Mouse (Mus musculus): ENCODE data around the gene Orm2. TPM values are rescaled to one million over a fixed set of nuclear protein-coding genes. Genes with fewer than 3 reads are reported as not detected.

Orm2 gene
- polyA plus RNA-seq, 1 experiment from 2014 or later, result not detected

GRCm38 (mm10) chr4:63398854-63399609 is 36.8 kb downstream of the Orm2 start:
- H3K4me3 ChIP-seq (ENCODE audit: low read depth, low read length), result no peak overlapping the region
- no peaks in the 10 kb centered on the region; the same call in 1 of the 2 replicates for H3K27me3 ChIP-seq (ENCODE audit: control insufficient read depth, insufficient read depth, low read length)
- no peak overlapping the region for H3K27ac ChIP-seq (ENCODE audit: low read depth, low read length)
- no peaks in the 10 kb centered on the region for H3K9me3 ChIP-seq (replicated peaks; ENCODE audit: control insufficient read depth, low read length)
- no peak overlapping the region for H3K9ac ChIP-seq (ENCODE audit: low read depth, low read length)
- peaks cover 26% of the 10 kb centered on the region for H3K4me1 ChIP-seq (ENCODE audit: control insufficient read depth, insufficient read depth, low read length)
- no peak for ATAC-seq (replicated peaks; ENCODE audit: insufficient number of reproducible peaks, low FRiP score, low TSS enrichment)
- no peak overlapping the region for H3K4me2 ChIP-seq
- WGBS (ENCODE audit: insufficient replicate concordance), result 51% methylated on average over 11 of the region's 11 CpGs
- no peaks in the 10 kb centered on the region; the same call in 1 of the 2 replicates for H3K36me3 ChIP-seq (ENCODE audit: control insufficient read depth, insufficient read depth, low read length)

- Histone ChIP-seq H3K4me1 (ENCODE audit: control insufficient read depth, insufficient read depth, low read length) (peaks cover 33% of the 10 kb centered on the region), H3K27ac (ENCODE audit: low read depth, low read length) (no peak overlapping the region), H3K9me3 (replicated peaks; ENCODE audit: control insufficient read depth, low read length) (no peaks in the 10 kb centered on the region), H3K27me3 (ENCODE audit: control insufficient read depth, insufficient read depth, low read length) (no peaks in the 10 kb centered on the region; the same call in 1 of the 2 replicates), H3K9ac (ENCODE audit: low read depth, low read length) (no peak overlapping the region), H3K36me3 (ENCODE audit: control insufficient read depth, insufficient read depth, low read length) (no peaks in the 10 kb centered on the region; the same call in 1 of the 2 replicates), H3K4me3 (ENCODE audit: low read depth, low read length) (no peak overlapping the region), H3K4me2 (no peak overlapping the region)
- ATAC-seq (replicated peaks; ENCODE audit: insufficient number of reproducible peaks, low FRiP score, low TSS enrichment), result no peak
- 54% methylated on average over 8 of the region's 8 CpGs for WGBS (ENCODE audit: insufficient replicate concordance)
Observed at GRCm38 (mm10) chr4:63399691-63400270, 37.5 kb downstream of the Orm2 start.

GRCm38 (mm10) chr4:63400541-63401306 is 38.5 kb downstream of the Orm2 start:
- WGBS (ENCODE audit: insufficient replicate concordance), result 84% methylated on average over 18 of the region's 18 CpGs
- Histone ChIP-seq H3K4me1 (ENCODE audit: control insufficient read depth, insufficient read depth, low read length) (peaks cover 41% of the 10 kb centered on the region), H3K27ac (ENCODE audit: low read depth, low read length) (no peak overlapping the region), H3K36me3 (ENCODE audit: control insufficient read depth, insufficient read depth, low read length) (no peaks in the 10 kb centered on the region; the same call in 1 of the 2 replicates), H3K9me3 (replicated peaks; ENCODE audit: control insufficient read depth, low read length) (no peaks in the 10 kb centered on the region), H3K4me3 (ENCODE audit: low read depth, low read length) (no peak overlapping the region), H3K9ac (ENCODE audit: low read depth, low read length) (no peak overlapping the region), H3K4me2 (no peak overlapping the region), H3K27me3 (ENCODE audit: control insufficient read depth, insufficient read depth, low read length) (no peaks in the 10 kb centered on the region; the same call in 1 of the 2 replicates)
- ATAC-seq (replicated peaks; ENCODE audit: insufficient number of reproducible peaks, low FRiP score, low TSS enrichment), result no peak

- no peaks in the 10 kb centered on the region for H3K9me3 ChIP-seq (replicated peaks; ENCODE audit: control insufficient read depth, low read length)
- H3K27ac ChIP-seq (ENCODE audit: low read depth, low read length), result no peak overlapping the region
- no peaks in the 10 kb centered on the region; the same call in 1 of the 2 replicates for H3K27me3 ChIP-seq (ENCODE audit: control insufficient read depth, insufficient read depth, low read length)
- no peak for ATAC-seq (replicated peaks; ENCODE audit: insufficient number of reproducible peaks, low FRiP score, low TSS enrichment)
- no peaks in the 10 kb centered on the region for H3K36me3 ChIP-seq (ENCODE audit: control insufficient read depth, insufficient read depth, low read length)
- H3K4me3 ChIP-seq (ENCODE audit: low read depth, low read length), result no peak overlapping the region
- H3K4me2 ChIP-seq, result peak overlapping the region; percentile 9
- no peak overlapping the region for H3K9ac ChIP-seq (ENCODE audit: low read depth, low read length)
- H3K4me1 ChIP-seq (ENCODE audit: control insufficient read depth, insufficient read depth, low read length), result peaks cover 41% of the 10 kb centered on the region
- WGBS (ENCODE audit: insufficient replicate concordance), result 68% methylated on average over 6 of the region's 6 CpGs
Observed at GRCm38 (mm10) chr4:63401620-63402019, 39.4 kb downstream of the Orm2 start.

- Histone ChIP-seq H3K4me3 (ENCODE audit: low read depth, low read length) (peak overlapping the region; percentile 35), H3K4me1 (ENCODE audit: control insufficient read depth, insufficient read depth, low read length) (peaks cover 41% of the 10 kb centered on the region), H3K27me3 (ENCODE audit: control insufficient read depth, insufficient read depth, low read length) (no peaks in the 10 kb centered on the region; the same call in none of the 2 replicates), H3K9ac (ENCODE audit: low read depth, low read length) (peak overlapping the region; percentile 67; the same call in 1 of the 2 replicates), H3K4me2 (peak overlapping the region; percentile 59), H3K9me3 (replicated peaks; ENCODE audit: control insufficient read depth, low read length) (no peaks in the 10 kb centered on the region), H3K27ac (ENCODE audit: low read depth, low read length) (0 out of 2 replicates have a peak overlapping the region, but pooled peaks have one; percentile 83), H3K36me3 (ENCODE audit: control insufficient read depth, insufficient read depth, low read length) (no peaks in the 10 kb centered on the region)
- no peak for ATAC-seq (replicated peaks; ENCODE audit: insufficient number of reproducible peaks, low FRiP score, low TSS enrichment)
- 94% methylated on average over 10 of the region's 10 CpGs for WGBS (ENCODE audit: insufficient replicate concordance)
Observed at GRCm38 (mm10) chr4:63402056-63402455, 39.8 kb downstream of the Orm2 start.

GRCm38 (mm10) chr4:63402558-63402957 is 40.3 kb downstream of the Orm2 start:
- Histone ChIP-seq H3K9me3 (replicated peaks; ENCODE audit: control insufficient read depth, low read length) (no peaks in the 10 kb centered on the region), H3K4me2 (peak overlapping the region; percentile 59), H3K36me3 (ENCODE audit: control insufficient read depth, insufficient read depth, low read length) (no peaks in the 10 kb centered on the region), H3K4me3 (ENCODE audit: low read depth, low read length) (peak overlapping the region; percentile 35), H3K4me1 (ENCODE audit: control insufficient read depth, insufficient read depth, low read length) (peaks cover 41% of the 10 kb centered on the region), H3K9ac (ENCODE audit: low read depth, low read length) (peak overlapping the region; percentile 67), H3K27ac (ENCODE audit: low read depth, low read length) (peak overlapping the region; percentile 83), H3K27me3 (ENCODE audit: control insufficient read depth, insufficient read depth, low read length) (no peaks in the 10 kb centered on the region; the same call in none of the 2 replicates)
- 35% methylated on average over 6 of the region's 6 CpGs for WGBS (ENCODE audit: insufficient replicate concordance)
- no peak for ATAC-seq (replicated peaks; ENCODE audit: insufficient number of reproducible peaks, low FRiP score, low TSS enrichment)

- Histone ChIP-seq H3K9ac (ENCODE audit: low read depth, low read length) (peak within 1 kb of the TSS; percentile 67), H3K27ac (ENCODE audit: low read depth, low read length) (peak within 1 kb of the TSS; percentile 83), H3K27me3 (ENCODE audit: control insufficient read depth, insufficient read depth, low read length) (no peaks in the 10 kb centered on the region; the same call in none of the 2 replicates), H3K36me3 (ENCODE audit: control insufficient read depth, insufficient read depth, low read length) (no peaks in the 10 kb centered on the region), H3K4me3 (ENCODE audit: low read depth, low read length) (peak within 1 kb of the TSS; percentile 35), H3K4me1 (ENCODE audit: control insufficient read depth, insufficient read depth, low read length) (peaks cover 41% of the 10 kb centered on the region), H3K4me2 (peak within 1 kb of the TSS; percentile 59), H3K9me3 (replicated peaks; ENCODE audit: control insufficient read depth, low read length) (no peaks in the 10 kb centered on the region)
- 13% methylated on average over 17 of the region's 17 CpGs for WGBS (ENCODE audit: insufficient replicate concordance)
- peak; percentile 81 for ATAC-seq (replicated peaks; ENCODE audit: insufficient number of reproducible peaks, low FRiP score, low TSS enrichment)
Observed at GRCm38 (mm10) chr4:63403040-63403959, 41.1 kb downstream of the Orm2 start, which contains the start of gene Akna. Gene Akna (minus strand): TSS chr4:63403354.

Measured in heart, embryonic 11.5 days (tissue).